Mouse (Mus musculus) 3134 (cell line): Measurements from ENCODE around the gene Cacnb1.

Experiments used
- DNase-seq: peaks from one replicate; pipeline ENCODE4 v3.0.0-alpha.2; 2011; ENCODE audit warnings: low spot score; ENCODE audit not compliant: insufficient read length; ENCODE audit errors: extremely low read depth

Gene Cacnb1

GRCm38 (mm10) chr11:97988530-97989096 lies 34.2 kb downstream of the Cacnb1 start:
- peak; percentile 92 for DNase-seq

GRCm38 (mm10) chr11:97987551-97988526 lies 35.0 kb downstream of the Cacnb1 start:
- peak; percentile 91 for DNase-seq

DNA sequence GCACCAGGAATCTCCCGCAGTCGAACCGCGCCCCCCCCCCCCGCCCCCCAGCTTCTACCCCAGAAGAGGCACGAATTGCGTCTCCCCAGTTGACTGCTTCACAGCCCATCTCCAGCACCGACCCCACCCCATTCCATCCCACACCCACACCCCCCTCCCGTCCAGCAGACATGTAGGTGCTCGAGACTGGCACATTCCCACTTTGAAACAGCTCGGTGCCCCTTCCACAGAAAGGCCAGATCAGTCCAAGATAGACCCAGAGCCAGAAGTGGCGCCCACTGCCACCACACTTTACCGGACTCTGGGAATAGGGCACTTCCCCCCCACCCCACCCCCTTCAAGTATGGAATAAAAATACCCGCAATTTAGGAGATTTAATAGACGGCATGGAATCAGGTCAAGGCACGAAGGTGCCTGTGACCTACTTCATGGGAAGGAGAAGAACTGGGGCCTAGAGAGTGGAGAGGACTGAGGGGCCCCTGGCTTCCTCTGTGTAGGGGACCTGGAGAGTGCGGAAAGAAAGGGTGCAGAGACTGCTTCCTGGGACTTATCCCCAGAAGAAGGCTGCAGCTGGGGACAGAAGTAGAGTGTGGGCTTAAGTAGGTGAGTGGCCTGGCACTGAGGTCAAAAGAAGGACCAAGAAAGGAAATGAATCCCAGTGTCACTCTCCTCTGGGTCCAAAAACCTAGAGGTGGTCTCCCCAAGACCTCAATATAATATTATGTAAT lies 35.9 kb downstream of the Cacnb1 start:
- no peak for DNase-seq

GRCm38 (mm10) chr11:97985727-97986677 lies 36.8 kb downstream of the Cacnb1 start, which contains the start of gene Plxdc1:
TSS of gene Plxdc1 (minus strand) at chr11:97986444.
- DNase-seq: no peak

DNA sequence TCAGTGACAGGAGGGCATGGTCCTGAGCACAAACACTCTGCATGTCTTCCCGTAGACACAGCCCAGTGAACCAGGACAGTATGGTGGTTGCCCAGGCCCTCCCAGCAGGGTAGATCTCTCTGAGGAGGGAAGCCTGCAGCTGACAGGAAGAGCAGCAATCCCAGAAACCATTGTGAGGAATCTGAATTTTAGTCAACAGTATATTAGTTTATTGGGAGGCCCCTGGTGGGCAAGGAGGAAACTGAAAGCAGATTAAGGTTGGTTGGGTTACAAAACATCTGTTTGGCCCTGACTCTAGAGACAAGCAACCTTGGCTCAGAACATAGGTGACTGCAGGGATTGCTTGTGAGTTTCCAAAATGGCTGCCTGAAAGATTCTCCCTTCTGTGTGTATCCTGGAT lies 38.9 kb downstream of the Cacnb1 start:
- no peak for DNase-seq

DNA sequence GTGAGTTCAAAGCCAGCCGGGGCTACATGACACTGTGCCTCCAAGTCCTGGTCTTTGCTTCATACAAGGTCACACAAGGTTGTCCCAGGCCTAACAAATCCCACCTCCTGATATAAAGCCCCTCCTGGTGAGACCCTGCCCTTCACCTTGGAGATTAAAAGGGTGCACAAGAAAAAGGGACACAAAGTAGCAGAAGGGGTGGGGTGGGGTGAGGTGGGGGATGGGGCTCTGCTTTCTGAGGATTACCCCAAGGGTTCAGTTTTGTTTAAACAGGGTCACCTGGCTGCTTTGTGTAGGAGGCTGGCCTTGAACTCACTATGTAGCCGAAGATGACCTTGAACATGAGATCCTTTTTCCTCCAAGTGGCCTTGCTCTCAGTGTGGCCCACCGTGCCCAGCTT lies 39.3 kb downstream of the Cacnb1 start:
- no peak for DNase-seq

DNA sequence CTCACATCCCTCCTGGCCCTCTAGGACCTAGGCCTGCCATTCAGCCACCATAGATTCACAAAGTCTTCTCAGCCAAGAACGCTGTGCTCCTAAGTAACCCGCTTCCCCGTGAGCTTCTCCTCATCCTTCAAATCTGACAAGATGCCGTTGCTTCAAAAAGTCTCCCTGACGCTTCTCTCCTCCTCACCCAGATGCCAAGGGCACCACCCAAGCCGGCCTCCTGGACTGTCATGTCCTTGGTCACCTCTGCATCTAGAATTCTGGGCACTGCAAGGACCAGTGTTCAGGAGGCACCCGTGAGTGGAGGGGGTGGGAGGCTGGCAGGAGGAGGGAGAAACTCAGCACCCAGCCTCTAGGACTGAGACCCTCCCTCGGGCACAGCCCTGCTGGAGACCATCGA lies 40.1 kb downstream of the Cacnb1 start:
- no peak for DNase-seq

DNA sequence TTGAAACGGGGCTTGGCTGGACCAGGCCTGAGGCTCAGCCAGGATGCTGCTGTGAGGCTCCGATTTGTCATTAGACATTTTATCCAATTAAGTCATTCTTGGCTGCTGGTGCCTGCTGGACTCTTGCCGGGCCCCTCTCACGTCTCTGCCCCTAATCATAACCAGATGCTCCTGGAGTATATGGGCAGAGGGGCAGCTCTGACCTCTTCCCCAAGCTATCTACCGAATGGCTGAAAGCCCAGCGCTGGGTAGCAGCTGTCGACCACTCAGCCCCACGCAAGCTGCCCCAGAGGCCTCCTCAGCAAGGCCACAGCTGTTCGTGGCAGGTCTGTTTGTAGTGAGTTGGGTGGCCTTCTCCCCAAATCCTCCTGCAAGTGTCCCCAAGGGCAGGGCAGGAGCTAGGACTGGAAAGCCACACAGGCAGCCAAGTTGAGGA lies 42.3 kb downstream of the Cacnb1 start:
- DNase-seq: no peak

DNA sequence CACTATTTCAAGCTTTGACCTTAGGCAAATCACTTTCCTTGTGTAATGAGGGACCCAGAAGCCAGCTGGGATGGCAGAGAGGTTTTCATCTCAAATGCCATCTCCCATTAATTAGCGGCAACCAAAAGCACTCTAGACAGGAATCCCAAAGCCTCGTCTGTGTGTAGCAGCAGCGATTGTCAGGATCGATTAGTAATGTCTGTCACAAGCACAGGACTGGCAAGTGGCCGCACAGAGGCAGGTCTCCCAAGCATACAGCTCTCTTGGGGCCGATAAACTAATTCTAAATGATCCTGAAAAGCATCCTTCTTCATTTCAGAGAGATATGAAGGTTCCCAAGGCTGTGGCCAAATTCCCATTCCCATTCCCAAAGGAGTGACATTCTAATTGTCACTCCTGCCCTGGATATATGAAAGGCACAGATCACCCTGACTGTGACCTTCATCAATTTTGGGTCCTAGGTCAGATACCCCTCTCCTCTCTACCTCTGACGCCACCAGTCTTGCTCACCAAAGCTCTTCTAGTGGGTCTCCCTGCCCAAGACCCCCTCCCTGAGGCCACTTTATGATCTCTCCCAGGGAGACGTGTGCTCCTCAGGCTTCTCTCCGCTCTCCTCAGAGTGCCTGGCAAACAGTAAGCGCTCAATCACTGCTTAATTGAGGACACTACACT lies 42.9 kb downstream of the Cacnb1 start:
- no peak for DNase-seq

DNA sequence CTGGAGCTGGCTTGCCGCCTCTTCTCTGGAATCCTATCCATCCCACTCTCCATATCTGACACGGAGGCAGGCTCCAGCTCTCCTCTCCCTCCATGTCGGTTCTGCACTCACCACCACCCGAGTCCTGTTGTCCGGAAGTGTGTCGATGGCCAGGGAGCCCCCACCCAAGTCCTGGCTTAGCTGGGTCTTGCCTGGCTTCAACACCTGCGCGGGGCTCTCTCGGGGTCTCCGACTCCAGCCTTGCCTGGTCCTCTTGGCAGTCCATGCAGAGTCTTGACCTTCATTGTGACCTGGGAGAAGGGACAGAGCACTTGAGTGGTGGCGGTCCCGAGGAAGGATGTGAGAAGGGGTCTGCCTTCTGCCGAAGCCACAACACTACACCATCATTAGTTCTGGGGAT lies 44.4 kb downstream of the Cacnb1 start:
- DNase-seq: no peak

DNA sequence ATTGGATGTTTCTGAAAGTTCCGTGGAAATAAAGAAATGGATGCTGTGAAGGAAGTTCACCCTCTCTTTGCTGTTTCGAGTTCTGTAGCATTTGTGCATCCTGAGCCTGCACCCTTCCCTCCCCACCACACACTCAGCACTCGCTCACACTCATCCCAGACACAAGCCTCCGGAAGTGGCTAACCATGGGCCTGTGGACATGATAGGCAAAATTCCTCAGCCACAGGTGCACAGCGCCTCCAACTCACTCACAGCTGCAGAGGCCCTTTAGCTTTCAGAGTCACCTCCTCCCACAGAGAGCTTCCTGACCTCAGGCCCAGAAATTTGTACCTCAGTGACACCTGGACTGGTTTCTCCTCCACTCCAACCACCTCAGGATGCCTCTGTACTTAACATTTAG lies 45.0 kb downstream of the Cacnb1 start:
- DNase-seq: no peak

DNA sequence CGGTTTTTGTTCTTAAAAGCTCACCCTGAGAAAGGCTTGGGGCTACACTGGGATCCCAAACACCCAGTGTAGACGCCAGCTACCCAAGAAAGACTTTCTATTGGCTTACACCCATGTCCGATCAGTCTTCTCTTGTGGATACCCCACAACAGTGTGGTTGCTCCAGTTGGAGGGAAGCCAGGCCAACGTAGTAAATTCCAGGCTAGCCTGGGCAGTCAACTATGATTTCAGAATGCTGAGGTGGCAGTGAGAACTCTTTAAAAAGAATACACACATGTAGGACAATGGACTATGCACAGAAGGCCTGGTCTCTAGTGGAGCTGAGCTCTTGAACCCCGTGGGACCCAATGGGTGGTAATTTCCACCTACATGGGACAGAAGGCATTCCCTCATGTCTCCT lies 48.1 kb downstream of the Cacnb1 start:
- no peak for DNase-seq

DNA sequence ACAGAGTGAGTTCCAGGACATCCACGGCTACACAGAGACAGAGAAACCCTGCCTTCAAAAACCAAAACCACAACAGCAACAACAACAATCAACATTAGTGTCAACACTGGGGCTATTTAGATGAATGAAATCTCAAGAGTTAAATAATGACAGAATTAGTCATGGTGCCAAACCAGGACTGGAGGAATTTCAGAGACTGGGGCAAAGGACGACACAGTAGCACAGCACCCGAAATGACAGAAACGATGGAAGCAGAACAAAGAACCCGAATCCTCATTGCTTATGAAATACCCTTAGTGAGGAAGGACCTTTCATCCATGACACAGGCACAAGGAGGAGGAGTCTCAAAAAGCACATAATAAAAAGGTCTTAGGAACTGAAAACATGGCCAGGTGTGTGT lies 48.7 kb downstream of the Cacnb1 start:
- no peak for DNase-seq

DNA sequence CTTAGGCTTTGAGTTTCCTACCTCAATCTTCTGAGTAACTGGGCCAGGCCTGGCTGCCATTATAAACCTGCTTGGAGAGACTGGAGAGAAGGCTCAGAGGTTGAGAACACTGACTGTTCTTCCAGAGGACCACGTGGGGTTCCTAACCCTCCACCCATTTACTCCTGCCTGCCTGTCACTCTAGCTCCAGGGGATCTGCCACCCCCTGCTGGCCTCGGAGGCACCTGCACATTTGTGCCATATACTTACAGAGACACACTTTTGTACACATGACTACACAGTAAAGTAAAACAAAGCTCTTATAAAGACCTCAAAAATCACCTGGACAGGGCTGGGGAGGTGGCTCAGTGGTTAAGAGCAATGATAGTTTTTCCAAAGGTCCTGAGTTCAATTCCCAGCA lies 50.4 kb downstream of the Cacnb1 start:
- DNase-seq: no peak

DNA sequence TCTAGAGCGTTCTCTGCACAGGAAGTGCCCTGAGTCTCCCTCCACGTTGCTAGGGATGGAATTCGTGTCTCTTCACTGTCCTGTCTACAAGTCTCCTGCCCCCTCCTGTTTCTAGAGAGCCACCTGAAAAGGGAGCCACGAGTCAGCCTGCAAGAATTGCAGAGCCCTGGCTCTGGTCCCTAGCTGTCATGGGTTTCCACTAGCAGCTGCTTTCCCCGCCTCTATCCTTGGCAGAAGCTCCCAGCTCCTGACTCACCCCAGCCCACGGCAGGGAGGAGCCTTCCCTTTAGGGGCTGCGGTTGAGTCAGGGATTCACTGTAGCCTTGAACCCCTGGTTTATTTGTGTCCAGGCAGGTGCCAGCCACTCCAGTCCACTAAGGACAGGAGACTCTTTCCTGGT lies 51.6 kb downstream of the Cacnb1 start:
- peak; percentile 84 for DNase-seq

DNA sequence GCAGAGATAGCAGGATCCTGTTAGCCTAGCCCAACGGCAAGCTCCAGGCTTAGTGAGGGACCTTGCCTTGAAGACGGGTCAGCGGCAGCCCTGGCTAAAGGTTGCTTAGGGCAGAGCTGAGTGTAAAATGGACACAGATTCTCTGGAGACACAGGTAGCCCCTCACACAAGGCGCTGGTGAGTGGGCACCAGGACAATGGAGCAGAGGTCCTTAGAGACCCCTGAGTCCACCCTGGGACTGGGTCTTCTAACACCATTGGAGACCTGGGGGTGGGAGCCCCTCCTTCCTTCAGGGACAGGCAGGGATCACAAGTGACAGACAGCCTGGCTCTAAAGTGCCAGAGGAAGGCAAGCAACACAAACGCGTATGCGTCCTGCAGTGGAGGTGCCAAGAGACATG lies 52.1 kb downstream of the Cacnb1 start:
- no peak for DNase-seq

DNA sequence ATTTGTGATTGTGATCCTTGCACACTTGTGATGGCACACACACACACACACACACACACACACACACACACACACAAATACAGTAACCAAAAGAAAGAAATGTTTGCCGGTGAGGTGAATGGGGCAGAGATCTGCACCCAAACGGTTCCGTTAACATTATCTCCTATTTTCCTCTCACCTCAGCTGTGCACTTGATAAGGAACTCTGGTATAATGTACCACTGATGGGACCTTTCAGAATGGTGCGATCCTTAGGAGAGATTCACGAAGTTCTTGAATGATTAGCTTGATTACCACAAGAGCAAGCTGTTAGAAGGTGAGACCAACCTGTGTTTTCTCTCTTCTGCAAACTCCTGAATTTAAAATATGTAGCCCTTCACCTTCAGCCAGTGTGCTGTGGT lies 54.4 kb downstream of the Cacnb1 start:
- no peak for DNase-seq

- peak; percentile 48 for DNase-seq
Measured at GRCm38 (mm10) chr11:97967114-97967513, 55.7 kb downstream of the Cacnb1 start.

- no peak for DNase-seq
Measured at GRCm38 (mm10) chr11:97960907-97961306, 61.9 kb downstream of the Cacnb1 start.

DNA sequence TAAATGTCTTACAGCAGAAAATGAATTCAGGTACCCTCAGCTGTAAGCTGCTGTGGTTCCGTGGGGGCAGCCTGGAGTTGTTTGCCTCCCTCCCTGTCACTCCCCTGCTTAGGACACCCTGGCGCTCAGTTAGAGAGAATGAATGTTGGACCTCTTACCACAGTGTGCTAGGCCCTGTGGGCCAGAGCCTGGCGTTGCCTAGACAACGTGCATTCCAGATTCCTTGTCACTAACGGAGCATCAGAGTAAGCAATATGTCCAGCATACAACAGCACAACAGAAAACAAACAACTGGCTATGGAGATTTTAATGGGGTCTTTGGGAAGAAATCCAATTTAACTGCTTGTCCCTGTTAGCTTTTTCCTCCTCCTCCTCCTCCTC lies 63.5 kb downstream of the Cacnb1 start:
- DNase-seq: no peak
